Mouse (Mus musculus) limb, embryonic 11.5 days (tissue): ENCODE measurements around the gene 1700029F12Rik. TPM values are rescaled to one million over a fixed set of nuclear protein-coding genes. Genes with fewer than 3 reads are reported as not detected.
"Not testable (repeated sequence)": the region's sequence is repeated elsewhere in the genome, so short reads cannot be mapped to it uniquely, and the experiment has no call there.

Source experiments
- ATAC-seq: fragments of 200-750 bp; cut with Nextera tagmentation; 2 replicates; pipeline ENCODE4 v1.8.0; 2017; ENCODE audit warnings: low read depth; ENCODE audit not compliant: insufficient number of reproducible peaks, low FRiP score, low TSS enrichment
- DNase-seq: peaks from one replicate; pipeline ENCODE4 v3.0.0-alpha.2; 2015; ENCODE audit warnings: low spot score
- H3K27ac ChIP-seq: fragments of 300-500 bp; sonication (generic); replicated peaks from 2 replicates; pipeline ENCODE4 v1.5.1; 2014; ENCODE audit warnings: low read depth, mild to moderate bottlenecking, low read length
- H3K27me3 ChIP-seq: fragments of 300-500 bp; sonication (generic); 2 replicates; pipeline ENCODE4 v1.6.1; 2014; ENCODE audit warnings: mild to moderate bottlenecking, low read length, mixed read lengths; ENCODE audit not compliant: control insufficient read depth, insufficient read depth
- H3K36me3 ChIP-seq: fragments of 300-500 bp; sonication (generic); 2 replicates; pipeline ENCODE4 v1.6.1; 2014; ENCODE audit warnings: mild to moderate bottlenecking, low read length, moderate library complexity, mixed read lengths; ENCODE audit not compliant: control insufficient read depth, insufficient read depth
- H3K4me1 ChIP-seq: fragments of 300-500 bp; sonication (generic); 2 replicates; pipeline ENCODE4 v1.6.1; 2014; ENCODE audit warnings: low read length, mixed read lengths; ENCODE audit not compliant: control insufficient read depth, insufficient read depth
- H3K4me2 ChIP-seq: fragments of 300-500 bp; sonication (generic); 2 replicates; pipeline ENCODE4 v1.6.1; 2014; ENCODE audit warnings: low read depth, mild to moderate bottlenecking, moderate library complexity; ENCODE audit not compliant: severe bottlenecking
- H3K4me3 ChIP-seq: fragments of 300-500 bp; sonication (generic); 2 replicates; pipeline ENCODE4 v1.5.1; 2014; ENCODE audit warnings: low read depth, low read length
- H3K9ac ChIP-seq: fragments of 300-500 bp; sonication (generic); 2 replicates; pipeline ENCODE4 v1.6.1; 2014; ENCODE audit warnings: mild to moderate bottlenecking, low read length
- H3K9me3 ChIP-seq: fragments of 300-500 bp; sonication (generic); 2 replicates; pipeline ENCODE4 v1.6.1; 2016; ENCODE audit warnings: low read length; ENCODE audit not compliant: control insufficient read depth
- WGBS: fragments of 180-500 bp; shearing (Covaris S2); extraction: QIAGEN DNeasy Blood & Tissue Kit; methylation state at CpG from one replicate; pipeline ENCODE4 v1.1.7; 2014; 5-methylcytosine and 5-hydroxymethylcytosine counted together
- polyA plus RNA-seq: library from polyadenylated mRNA; unstranded; fragments of >200 nt; fragmentation: Nextera tagmentation; extraction: Ambion mirVana; gene quantifications from 2 replicates; pipeline ENCODE4 v1.2.1, GENCODE M21; 2014

1700029F12Rik gene
- polyA plus RNA-seq, 1 experiment from 2014 or later: not detected

- Histone ChIP-seq H3K27ac (no peak overlapping the region), H3K4me3 (no peak overlapping the region), H3K9ac (no peak overlapping the region), H3K27me3 (no peaks in the 10 kb centered on the region), H3K36me3 (no peaks in the 10 kb centered on the region), H3K4me2 (no peak overlapping the region), H3K4me1 (no peaks in the 10 kb centered on the region), H3K9me3 (0 out of 2 replicates have a peak, but pooled peaks cover 2% of the 10 kb centered on the region)
- 36% methylated on average over 8 of the region's 8 CpGs for WGBS
- ATAC-seq (no peak), DNase-seq (no peak)
These were observed 34.0 kb upstream of the 1700029F12Rik start for GRCm38 (mm10) chr13:97068151-97068550.

- H3K27me3 ChIP-seq: no peaks in the 10 kb centered on the region
- no peak overlapping the region for H3K4me2 ChIP-seq
- ATAC-seq: no peak
- peak; percentile 27 for DNase-seq
- no peak overlapping the region for H3K4me3 ChIP-seq
- no peaks in the 10 kb centered on the region for H3K36me3 ChIP-seq
- no peaks in the 10 kb centered on the region for H3K4me1 ChIP-seq
- WGBS: 9% methylated on average over 6 of the region's 6 CpGs
- 0 out of 2 replicates have a peak, but pooled peaks cover 2% of the 10 kb centered on the region for H3K9me3 ChIP-seq
- no peak overlapping the region for H3K9ac ChIP-seq
- no peak overlapping the region for H3K27ac ChIP-seq
These were observed 33.5 kb upstream of the 1700029F12Rik start for GRCm38 (mm10) chr13:97067691-97068090.

DNA sequence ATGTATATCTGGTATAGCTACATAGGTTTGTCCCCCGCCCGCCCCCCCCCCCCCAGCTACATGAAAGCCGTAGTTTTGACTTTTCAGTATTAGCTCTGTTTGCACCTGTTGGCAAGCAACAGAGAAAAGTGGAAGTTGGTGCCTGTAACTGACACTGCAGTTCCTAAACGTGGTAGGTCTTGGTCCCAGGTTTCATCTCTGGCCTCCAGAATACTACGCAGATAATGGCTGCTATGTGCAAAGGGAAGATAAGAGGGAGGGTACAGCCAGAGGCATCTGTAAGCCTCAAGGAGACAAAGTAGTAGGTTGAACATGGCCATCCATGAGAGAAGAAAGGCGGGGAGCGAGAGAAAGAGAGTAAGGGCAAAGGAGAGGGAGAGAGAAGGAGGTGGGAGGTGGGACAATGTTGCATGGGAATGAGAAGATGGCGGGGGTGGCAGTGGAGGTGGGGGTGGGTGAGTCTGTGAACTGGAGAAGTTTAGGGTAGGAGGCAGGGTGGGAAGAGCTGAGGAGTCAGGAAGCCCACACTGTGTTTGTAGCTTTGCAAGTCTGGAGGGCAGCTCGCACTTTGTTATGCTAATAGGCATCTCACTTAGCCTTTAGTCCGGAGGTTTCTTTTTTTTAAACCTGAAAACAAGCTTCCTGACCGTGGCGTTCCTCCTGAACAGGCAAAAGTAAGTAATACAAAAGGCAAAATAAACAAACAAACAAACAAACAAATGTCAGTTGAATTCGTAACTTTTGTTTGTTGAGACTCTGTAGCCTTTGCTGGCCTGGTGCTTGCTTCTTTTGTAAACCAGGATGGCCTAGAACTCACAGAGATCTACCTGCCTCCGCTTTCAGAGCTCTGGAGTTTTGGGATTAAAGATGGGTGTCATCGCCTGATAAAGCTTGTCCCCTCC, 32.7 kb upstream of the 1700029F12Rik start, which contains the start of gene Fam169a:
TSS of gene Fam169a (plus strand) at position 638 of the 902 bp plus-strand sequence.
- 52% methylated on average over 15 of the region's 15 CpGs for WGBS
- Histone ChIP-seq H3K27ac (no peak within 1 kb of the TSS), H3K36me3 (no peaks in the 10 kb centered on the region), H3K9ac (no peak within 1 kb of the TSS), H3K9me3 (0 out of 2 replicates have a peak, but pooled peaks cover 2% of the 10 kb centered on the region), H3K4me3 (no peak within 1 kb of the TSS), H3K4me2 (no peak within 1 kb of the TSS), H3K4me1 (no peaks in the 10 kb centered on the region), H3K27me3 (no peaks in the 10 kb centered on the region)
- no peak for DNase-seq
- ATAC-seq: no peak

- DNase-seq, H3K4me2 ChIP-seq: not testable (repeated sequence)
- WGBS: 44% methylated on average over 18 of the region's 18 CpGs
These were observed 30.9 kb upstream of the 1700029F12Rik start for GRCm38 (mm10) chr13:97064844-97065621.

DNA sequence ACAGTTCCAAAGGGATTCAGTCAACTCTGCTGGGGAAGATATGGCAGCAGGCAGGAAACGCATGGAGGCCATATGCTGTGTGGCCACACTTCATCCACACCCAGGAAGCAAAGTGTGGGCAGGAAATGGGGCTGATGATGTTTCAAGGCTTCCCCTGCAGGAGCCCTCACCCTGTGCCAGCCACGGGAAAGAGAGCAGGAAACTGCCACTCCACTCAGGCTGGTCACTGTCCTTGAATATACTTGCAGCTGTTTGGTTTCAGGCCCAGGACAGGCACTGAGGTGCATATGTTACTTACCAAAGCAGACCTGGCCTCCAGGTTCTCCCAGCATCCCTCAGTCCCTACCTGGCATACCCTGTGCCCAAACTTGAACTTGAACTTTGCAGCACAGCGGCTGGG, 30.3 kb upstream of the 1700029F12Rik start:
- no peak overlapping the region for H3K27ac ChIP-seq
- no peak overlapping the region for H3K9ac ChIP-seq
- no peaks in the 10 kb centered on the region for H3K36me3 ChIP-seq
- H3K9me3 ChIP-seq: 0 out of 2 replicates have a peak, but pooled peaks cover 2% of the 10 kb centered on the region
- WGBS: 50% methylated on average over 3 of the region's 3 CpGs
- H3K4me3 ChIP-seq: no peak overlapping the region
- H3K27me3 ChIP-seq: no peaks in the 10 kb centered on the region
- H3K4me2 ChIP-seq: no peak overlapping the region
- no peak for ATAC-seq
- no peak for DNase-seq
- no peaks in the 10 kb centered on the region for H3K4me1 ChIP-seq

More at GRCm38 (mm10) chr13:97064844-97065621, 30.9 kb upstream of the 1700029F12Rik start:
- H3K9ac ChIP-seq, ATAC-seq, H3K9me3 ChIP-seq, H3K4me3 ChIP-seq, H3K36me3 ChIP-seq, H3K4me1 ChIP-seq, H3K27ac ChIP-seq, H3K27me3 ChIP-seq: not testable (repeated sequence)

DNA sequence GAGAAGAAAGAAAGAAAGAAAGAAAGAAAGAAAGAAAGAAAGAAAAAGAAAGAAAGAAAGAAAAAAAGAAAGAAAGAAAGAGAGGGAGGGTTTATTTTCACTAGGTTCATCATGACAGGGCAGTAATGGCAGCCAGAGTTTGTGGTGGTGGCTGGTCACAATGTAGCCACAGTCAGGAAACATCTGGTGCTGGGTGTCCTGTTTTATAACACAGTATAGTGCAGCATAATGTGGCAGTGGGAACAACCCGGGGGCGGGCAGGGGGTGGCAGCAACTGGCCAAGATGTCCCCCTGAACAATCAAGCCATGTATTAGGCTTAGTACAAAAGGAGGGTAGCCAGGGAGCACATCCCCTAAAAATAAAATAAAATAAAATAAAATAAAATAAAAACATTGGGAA, 29.3 kb upstream of the 1700029F12Rik start:
- WGBS: 70% methylated on average over 2 of the region's 2 CpGs

GRCm38 (mm10) chr13:97062151-97062550, 28.0 kb upstream of the 1700029F12Rik start:
- Histone ChIP-seq H3K9ac (no peak overlapping the region), H3K4me2 (no peak overlapping the region), H3K36me3 (no peaks in the 10 kb centered on the region), H3K4me3 (no peak overlapping the region), H3K27ac (no peak overlapping the region), H3K9me3 (0 out of 2 replicates have a peak, but pooled peaks cover 2% of the 10 kb centered on the region), H3K27me3 (no peaks in the 10 kb centered on the region), H3K4me1 (no peaks in the 10 kb centered on the region)
- WGBS: 91% methylated on average over 3 of the region's 3 CpGs
- ATAC-seq: no peak
- DNase-seq: no peak

More for the DNA sequence above, 29.3 kb upstream of the 1700029F12Rik start:
- H3K27me3 ChIP-seq: no peaks in the 10 kb centered on the region
- DNase-seq (no peak), ATAC-seq (no peak)
- H3K4me3 ChIP-seq: no peak overlapping the region
- no peaks in the 10 kb centered on the region for H3K36me3 ChIP-seq
- no peak overlapping the region for H3K27ac ChIP-seq
- no peak overlapping the region for H3K9ac ChIP-seq
- no peak overlapping the region for H3K4me2 ChIP-seq
- H3K9me3 ChIP-seq: 0 out of 2 replicates have a peak, but pooled peaks cover 2% of the 10 kb centered on the region
- H3K4me1 ChIP-seq: no peaks in the 10 kb centered on the region

DNA sequence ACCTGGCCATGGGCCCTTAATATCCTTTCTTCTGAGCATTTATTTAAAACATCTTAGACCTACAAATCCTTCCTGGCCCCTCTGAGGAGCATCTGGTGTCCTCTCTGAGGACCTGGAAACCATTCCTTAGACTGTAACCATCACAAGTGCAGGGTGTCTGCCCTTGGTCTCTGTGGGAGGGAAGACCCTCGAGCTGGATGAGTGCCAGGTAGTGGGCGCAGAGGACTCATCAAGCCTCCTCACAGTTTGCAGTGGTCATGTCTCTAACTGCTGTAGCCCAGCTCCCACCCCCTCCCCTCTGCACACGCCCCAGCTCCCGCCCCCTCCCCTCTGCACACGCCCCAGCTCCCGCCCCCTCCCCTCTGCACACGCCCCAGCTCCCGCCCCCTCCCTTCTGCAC, 26.2 kb upstream of the 1700029F12Rik start:
- no peaks in the 10 kb centered on the region for H3K9me3 ChIP-seq
- H3K4me3 ChIP-seq: no peak overlapping the region
- H3K27ac ChIP-seq: no peak overlapping the region
- DNase-seq (no peak), ATAC-seq (no peak)
- H3K4me1 ChIP-seq: no peaks in the 10 kb centered on the region
- H3K9ac ChIP-seq: no peak overlapping the region
- no peaks in the 10 kb centered on the region for H3K27me3 ChIP-seq
- no peak overlapping the region for H3K4me2 ChIP-seq
- H3K36me3 ChIP-seq: no peaks in the 10 kb centered on the region
- WGBS: 75% methylated on average over 2 of the region's 8 CpGs
